Mouse (Mus musculus): Measurements from ENCODE around the gene Olfr974. TPM values are rescaled to one million over a fixed set of nuclear protein-coding genes. Genes with fewer than 3 reads are reported as not detected.
"Not testable (repeated sequence)": the region's sequence is repeated elsewhere in the genome, so short reads cannot be mapped to it uniquely, and the experiment has no call there.

Olfr974 gene
- polyA plus RNA-seq (2011; ENCODE audit: insufficient read depth, insufficient read length, low read depth, missing spikeins) = not detected in 2 replicates

DNA sequence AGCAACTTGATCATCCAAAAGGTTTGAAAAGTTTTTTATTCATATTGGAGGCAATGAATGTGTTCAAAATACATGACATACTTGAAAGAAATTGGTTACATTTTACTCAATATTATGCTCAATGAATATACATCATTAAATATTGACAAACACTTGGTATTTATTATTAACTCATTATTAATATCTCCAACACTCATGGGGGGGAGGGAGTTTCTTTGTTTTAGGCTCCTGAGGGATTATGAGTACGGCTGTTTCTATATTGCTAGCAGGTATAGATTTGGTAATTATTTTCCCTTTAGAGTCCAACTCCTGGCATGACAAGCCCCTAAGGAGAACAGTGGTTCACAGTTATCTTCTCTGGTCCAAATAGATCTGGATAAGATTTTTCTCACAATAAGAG lies at the start of gene Olfr974:
TSS of gene Olfr974 (plus strand) at position 301 of the 400 bp plus-strand sequence.
- no peaks in the 10 kb centered on the region for H3K36me3 ChIP-seq (ENCODE audit: control insufficient read depth, insufficient read depth, low read length, poor library complexity, severe bottlenecking)
- H3K4me3 ChIP-seq (ENCODE audit: low read depth, low read length) = no peak within 1 kb of the TSS
- H3K27ac ChIP-seq (ENCODE audit: insufficient read depth, low read length) = no peak within 1 kb of the TSS
- no peaks in the 10 kb centered on the region for H3K4me1 ChIP-seq (ENCODE audit: control insufficient read depth, insufficient read depth, low read length)
- H3K27me3 ChIP-seq (ENCODE audit: control insufficient read depth, insufficient read depth, low read length, poor library complexity, severe bottlenecking) = no peaks in the 10 kb centered on the region
- no peak for TF ChIP-seq EP300 (IDR thresholded peaks at IDR 0.05; ENCODE audit: insufficient read depth, low read depth, low read length)
- TF ChIP-seq POLR2A (IDR thresholded peaks at IDR 0.05; ENCODE audit: insufficient read depth, low read length) = no peak
- TF ChIP-seq CTCF (IDR thresholded peaks at IDR 0.05; ENCODE audit: low read depth, low read length) = no peak
- H3K9ac ChIP-seq (ENCODE audit: low read depth, poor library complexity, severe bottlenecking) = no peak within 1 kb of the TSS
- no peaks in the 10 kb centered on the region for H3K9me3 ChIP-seq (replicated peaks; ENCODE audit: control insufficient read depth, insufficient read depth, low read length, poor library complexity, severe bottlenecking)

DNA sequence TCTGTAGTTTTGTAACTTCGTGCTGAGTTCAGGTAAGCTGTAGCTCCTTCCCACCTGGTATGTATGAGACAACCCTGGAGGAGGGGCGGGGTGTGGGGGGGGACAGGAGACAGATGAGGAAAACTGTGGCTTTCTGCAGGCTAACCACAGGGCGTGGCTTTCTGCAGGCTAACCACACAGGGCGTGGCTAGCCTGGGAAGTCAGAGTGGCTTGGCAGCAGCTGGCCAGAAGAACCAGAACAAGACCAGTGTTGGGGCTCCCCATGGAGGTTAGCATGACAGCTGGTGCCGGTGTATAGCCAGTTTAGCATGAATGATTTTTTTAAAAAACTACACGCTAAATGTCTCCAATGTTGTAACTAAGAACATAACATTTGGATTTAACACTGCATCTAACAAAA lies 32.2 kb upstream of the Olfr974 start:
- H3K36me3 ChIP-seq (ENCODE audit: control insufficient read depth, insufficient read depth, low read length, poor library complexity, severe bottlenecking) = no peaks in the 10 kb centered on the region
- H3K9me3 ChIP-seq (replicated peaks; ENCODE audit: control insufficient read depth, insufficient read depth, low read length, poor library complexity, severe bottlenecking) = no peaks in the 10 kb centered on the region
- no peak for TF ChIP-seq EP300 (IDR thresholded peaks at IDR 0.05; ENCODE audit: insufficient read depth, low read depth, low read length)
- TF ChIP-seq CTCF (IDR thresholded peaks at IDR 0.05; ENCODE audit: low read depth, low read length) = no peak
- TF ChIP-seq POLR2A (IDR thresholded peaks at IDR 0.05; ENCODE audit: insufficient read depth, low read length) = no peak
- no peaks in the 10 kb centered on the region for H3K27me3 ChIP-seq (ENCODE audit: control insufficient read depth, insufficient read depth, low read length, poor library complexity, severe bottlenecking)
- no peak overlapping the region for H3K4me3 ChIP-seq (ENCODE audit: low read depth, low read length)
- H3K27ac ChIP-seq (ENCODE audit: insufficient read depth, low read length) = no peak overlapping the region
- H3K9ac ChIP-seq (ENCODE audit: low read depth, poor library complexity, severe bottlenecking) = no peak overlapping the region
- no peaks in the 10 kb centered on the region for H3K4me1 ChIP-seq (ENCODE audit: control insufficient read depth, insufficient read depth, low read length)

DNA sequence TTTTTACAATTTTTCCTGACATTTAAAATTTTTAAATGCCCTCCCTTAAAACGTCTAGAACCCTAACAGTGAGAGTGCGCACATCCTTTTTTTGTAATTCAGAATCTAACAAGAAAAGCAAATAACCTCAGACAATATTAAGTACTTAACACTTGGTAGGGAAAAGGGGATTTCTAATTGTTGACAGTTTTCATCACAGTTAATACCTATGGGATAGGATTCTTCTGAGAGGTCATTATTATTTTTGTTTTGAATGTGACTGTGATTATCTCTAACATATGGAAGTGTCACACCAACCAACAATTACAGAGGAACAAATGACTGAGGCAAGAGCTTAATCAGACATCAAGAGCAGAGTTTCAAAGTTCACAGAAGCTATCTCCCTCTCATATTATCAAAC lies 30.3 kb upstream of the Olfr974 start, which contains the start of gene Olfr229:
TSS of gene Olfr229 (plus strand) at position 301 of the 400 bp plus-strand sequence.
- no peaks in the 10 kb centered on the region for H3K9me3 ChIP-seq (replicated peaks; ENCODE audit: control insufficient read depth, insufficient read depth, low read length, poor library complexity, severe bottlenecking)
- H3K27me3 ChIP-seq (ENCODE audit: control insufficient read depth, insufficient read depth, low read length, poor library complexity, severe bottlenecking) = no peaks in the 10 kb centered on the region
- H3K4me3 ChIP-seq (ENCODE audit: low read depth, low read length) = no peak within 1 kb of the TSS
- no peaks in the 10 kb centered on the region for H3K36me3 ChIP-seq (ENCODE audit: control insufficient read depth, insufficient read depth, low read length, poor library complexity, severe bottlenecking)
- no peaks in the 10 kb centered on the region for H3K4me1 ChIP-seq (ENCODE audit: control insufficient read depth, insufficient read depth, low read length)
- H3K27ac ChIP-seq (ENCODE audit: insufficient read depth, low read length) = no peak within 1 kb of the TSS
- H3K9ac ChIP-seq (ENCODE audit: low read depth, poor library complexity, severe bottlenecking) = no peak within 1 kb of the TSS
- TF ChIP-seq POLR2A (IDR thresholded peaks at IDR 0.05; ENCODE audit: insufficient read depth, low read length) = no peak
- TF ChIP-seq CTCF (IDR thresholded peaks at IDR 0.05; ENCODE audit: low read depth, low read length) = no peak
- no peak for TF ChIP-seq EP300 (IDR thresholded peaks at IDR 0.05; ENCODE audit: insufficient read depth, low read depth, low read length)

DNA sequence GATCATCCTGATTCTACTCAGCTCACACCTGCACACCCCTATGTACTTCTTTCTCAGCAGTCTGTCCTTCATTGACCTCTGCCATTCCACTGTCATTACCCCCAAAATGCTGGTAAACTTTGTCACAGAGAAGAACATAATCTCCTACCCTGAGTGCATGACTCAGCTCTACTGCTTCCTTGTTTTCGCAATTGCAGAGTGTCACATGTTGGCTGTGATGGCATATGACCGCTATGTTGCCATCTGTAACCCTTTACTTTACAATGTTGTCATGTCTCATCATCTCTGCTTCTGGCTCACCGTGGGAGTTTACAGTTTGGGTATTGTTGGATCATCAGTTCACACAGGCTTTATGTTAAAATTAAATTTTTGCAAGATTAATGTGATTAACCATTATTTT lies 27.4 kb upstream of the Olfr974 start:
- Histone ChIP-seq H3K27ac (ENCODE audit: insufficient read depth, low read length) (no peak overlapping the region), H3K9ac (ENCODE audit: low read depth, poor library complexity, severe bottlenecking) (no peak overlapping the region), H3K36me3 (ENCODE audit: control insufficient read depth, insufficient read depth, low read length, poor library complexity, severe bottlenecking) (no peaks in the 10 kb centered on the region), H3K9me3 (replicated peaks; ENCODE audit: control insufficient read depth, insufficient read depth, low read length, poor library complexity, severe bottlenecking) (no peaks in the 10 kb centered on the region), H3K27me3 (ENCODE audit: control insufficient read depth, insufficient read depth, low read length, poor library complexity, severe bottlenecking) (no peaks in the 10 kb centered on the region), H3K4me1 (ENCODE audit: control insufficient read depth, insufficient read depth, low read length) (no peaks in the 10 kb centered on the region), H3K4me3 (ENCODE audit: low read depth, low read length) (no peak overlapping the region)
- TF ChIP-seq CTCF (IDR thresholded peaks at IDR 0.05; ENCODE audit: low read depth, low read length) (no peak), POLR2A (IDR thresholded peaks at IDR 0.05; ENCODE audit: insufficient read depth, low read length) (no peak), EP300 (IDR thresholded peaks at IDR 0.05; ENCODE audit: insufficient read depth, low read depth, low read length) (no peak)

DNA sequence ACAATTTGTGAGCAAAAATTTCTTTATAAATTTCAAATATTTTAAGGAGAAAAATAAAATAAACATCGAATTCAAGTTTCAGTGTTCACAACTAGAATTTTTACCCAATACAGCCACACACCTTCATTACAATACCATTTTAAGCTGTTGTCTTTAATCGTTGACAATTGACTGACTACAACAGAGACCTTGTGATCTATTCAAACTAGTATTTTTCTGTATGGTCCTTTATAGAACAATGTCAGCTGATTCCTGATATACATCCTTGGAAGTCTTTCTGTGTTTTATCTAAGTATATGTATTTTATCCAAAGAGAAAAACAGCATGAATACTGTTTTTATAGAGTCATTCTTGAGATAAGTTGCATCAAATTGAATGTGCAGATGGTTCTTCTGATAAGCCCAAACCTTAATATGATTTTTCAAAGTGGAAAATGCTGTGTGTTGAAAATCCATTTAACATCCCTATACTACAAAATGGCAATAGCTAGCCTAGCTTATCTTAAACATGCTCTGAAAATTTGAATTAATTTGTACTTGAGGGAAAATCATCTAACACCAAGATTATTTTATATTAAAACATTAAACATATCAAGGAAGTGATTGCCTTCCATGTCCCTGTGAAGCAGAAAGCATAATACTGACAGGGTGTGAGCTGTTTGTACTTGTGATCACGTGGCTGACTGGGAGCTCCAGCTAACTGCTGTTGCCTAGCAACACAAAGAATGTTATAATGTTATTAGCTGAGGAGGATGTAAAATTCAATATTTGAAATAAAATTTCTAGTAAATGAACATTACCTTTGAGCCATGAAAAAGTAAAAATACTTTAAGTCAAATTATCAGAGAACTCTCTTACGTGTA lies 9.1 kb upstream of the Olfr974 start:
- not testable (repeated sequence) for H3K4me3 ChIP-seq (ENCODE audit: low read depth, low read length); H3K27ac ChIP-seq (ENCODE audit: insufficient read depth, low read length); H3K4me1 ChIP-seq (ENCODE audit: control insufficient read depth, insufficient read depth, low read length); H3K36me3 ChIP-seq (ENCODE audit: control insufficient read depth, insufficient read depth, low read length, poor library complexity, severe bottlenecking); H3K9ac ChIP-seq (ENCODE audit: low read depth, poor library complexity, severe bottlenecking); H3K9me3 ChIP-seq (replicated peaks; ENCODE audit: control insufficient read depth, insufficient read depth, low read length, poor library complexity, severe bottlenecking); H3K27me3 ChIP-seq (ENCODE audit: control insufficient read depth, insufficient read depth, low read length, poor library complexity, severe bottlenecking)

DNA sequence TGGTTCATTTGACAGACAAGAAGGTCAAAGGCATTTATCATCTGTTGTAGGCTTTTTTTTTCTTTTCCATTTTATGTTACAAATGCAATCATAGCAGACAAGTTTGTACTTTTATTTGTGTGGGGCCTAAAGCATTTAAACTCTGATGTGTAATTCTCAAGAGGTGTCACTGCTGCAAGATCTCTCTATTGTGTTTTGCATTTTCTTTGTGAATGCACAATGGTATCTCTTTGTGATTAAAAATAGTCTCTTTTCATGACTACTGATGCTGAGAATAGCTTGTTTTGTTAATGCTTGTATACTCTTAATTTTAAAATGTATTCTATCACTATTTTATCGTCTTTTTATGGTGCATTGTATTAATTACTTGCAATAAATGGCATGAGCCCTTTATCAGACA lies 8.5 kb upstream of the Olfr974 start:
- H3K27ac ChIP-seq (ENCODE audit: insufficient read depth, low read length); H3K9me3 ChIP-seq (replicated peaks; ENCODE audit: control insufficient read depth, insufficient read depth, low read length, poor library complexity, severe bottlenecking); H3K4me1 ChIP-seq (ENCODE audit: control insufficient read depth, insufficient read depth, low read length); H3K36me3 ChIP-seq (ENCODE audit: control insufficient read depth, insufficient read depth, low read length, poor library complexity, severe bottlenecking); H3K4me3 ChIP-seq (ENCODE audit: low read depth, low read length); H3K9ac ChIP-seq (ENCODE audit: low read depth, poor library complexity, severe bottlenecking); H3K27me3 ChIP-seq (ENCODE audit: control insufficient read depth, insufficient read depth, low read length, poor library complexity, severe bottlenecking): not testable (repeated sequence)
